Mouse (Mus musculus): Measurements from ENCODE around the gene Anxa11.
"Not testable (repeated sequence)": the region's sequence is repeated elsewhere in the genome, so short reads cannot be mapped to it uniquely, and the experiment has no call there.

Gene Anxa11

DNA sequence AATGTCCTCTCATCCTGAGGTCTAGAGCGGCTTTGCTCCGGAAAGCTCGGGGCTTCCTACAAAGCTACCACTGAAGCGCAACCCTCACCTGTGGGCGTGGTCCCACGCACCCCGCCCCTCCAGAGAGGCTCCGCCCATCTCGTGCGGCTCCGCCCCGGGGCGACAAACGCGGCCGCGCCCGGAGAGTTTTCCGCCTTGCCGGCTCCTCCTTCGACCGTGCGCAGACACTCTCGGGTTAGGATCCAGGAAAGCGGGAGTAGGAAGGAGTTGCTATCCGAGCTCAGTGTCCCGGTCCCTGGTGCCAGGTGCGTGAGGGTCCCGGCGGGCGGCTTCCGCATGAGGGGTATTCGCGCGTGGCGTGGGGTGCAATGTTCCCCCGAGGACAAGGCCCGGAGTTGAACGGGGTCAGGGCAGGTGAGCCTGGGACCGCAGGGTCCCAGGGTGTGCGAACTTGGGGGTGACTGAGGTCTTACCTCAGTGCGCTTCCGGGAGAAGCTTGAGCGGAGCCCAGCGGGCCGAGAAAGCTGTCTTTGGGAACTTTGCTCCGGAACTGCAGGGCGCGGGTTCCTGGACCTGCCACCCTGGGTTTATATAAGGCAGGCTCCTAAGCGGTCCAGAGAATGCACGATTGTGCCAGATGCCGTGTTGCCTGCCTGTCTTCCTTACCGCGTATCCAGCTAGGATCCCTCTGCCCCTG lies at the start of gene Anxa11:
Anxa11 (plus strand) TSS at position 166 of the 697 bp plus-strand sequence.
- peak; percentile 96 for DNase-seq

DNA sequence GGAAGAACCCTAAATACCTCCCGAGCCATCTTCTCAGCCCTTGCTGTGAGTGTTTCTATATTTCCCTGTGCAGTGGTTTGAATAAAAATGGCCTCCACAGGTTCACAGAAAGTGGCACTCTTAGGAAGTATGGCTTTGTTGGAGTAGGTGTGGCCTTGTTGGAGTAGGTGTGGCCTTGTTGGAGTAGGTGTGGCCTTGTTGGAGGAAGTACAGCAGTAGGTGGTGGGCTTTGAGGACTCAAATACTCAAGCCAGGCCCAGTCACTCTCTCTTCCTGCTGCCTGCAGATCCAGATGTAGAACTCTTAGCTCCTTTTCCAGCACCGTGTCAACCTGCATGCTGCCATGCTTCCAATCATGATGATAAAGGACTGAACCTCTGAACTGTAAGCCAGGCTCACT lies 47.6 kb upstream of the Anxa11 start:
- no peak for DNase-seq

DNA sequence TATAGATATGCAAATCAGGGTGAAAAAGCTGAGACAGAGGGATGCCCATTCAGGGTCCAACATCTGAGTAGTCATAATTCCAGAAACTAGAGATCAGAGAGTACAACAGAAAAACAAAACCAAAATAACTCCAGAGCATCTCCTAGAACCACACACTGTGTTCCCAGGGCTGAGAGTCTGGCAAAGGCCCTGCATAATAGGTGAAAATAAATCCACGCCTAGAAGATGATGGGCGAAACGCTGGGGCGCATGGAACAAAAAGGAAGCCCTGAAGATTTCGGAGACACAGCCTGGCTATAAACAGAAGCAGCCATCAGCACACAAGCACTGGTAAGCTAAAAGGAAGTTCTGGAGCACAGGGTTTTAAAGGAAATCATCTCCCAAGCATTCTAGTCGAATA lies 46.9 kb upstream of the Anxa11 start:
- DNase-seq = no peak

DNA sequence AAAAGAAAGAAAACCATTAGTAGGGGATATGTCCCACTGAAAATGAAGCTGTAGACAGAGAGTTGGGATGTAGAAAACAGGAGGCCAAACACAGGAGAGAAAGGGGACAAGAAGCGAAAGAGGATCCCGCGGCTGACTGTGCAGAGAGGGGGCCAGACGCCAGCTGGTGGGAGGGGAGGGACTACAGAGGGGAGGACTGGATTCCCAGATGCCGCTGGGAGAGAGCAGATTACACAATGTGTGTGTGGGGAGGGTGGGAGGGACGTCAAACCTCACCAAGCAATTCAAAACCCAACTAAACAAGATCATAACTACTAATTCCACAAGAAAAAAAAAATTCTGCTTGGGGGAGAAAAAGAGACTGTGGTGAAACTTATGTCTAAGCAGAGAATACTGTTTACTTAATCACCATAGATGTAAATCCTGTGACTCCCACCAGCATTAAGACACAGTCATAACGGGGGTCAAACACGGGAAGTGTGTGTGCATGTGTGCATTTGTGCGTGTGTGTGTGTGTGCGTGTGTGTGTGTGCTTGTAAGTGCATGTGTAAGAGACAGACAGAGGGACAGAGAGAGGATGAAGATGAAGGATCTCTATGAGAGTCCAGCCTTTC lies 46.3 kb upstream of the Anxa11 start:
- DNase-seq = no peak

DNA sequence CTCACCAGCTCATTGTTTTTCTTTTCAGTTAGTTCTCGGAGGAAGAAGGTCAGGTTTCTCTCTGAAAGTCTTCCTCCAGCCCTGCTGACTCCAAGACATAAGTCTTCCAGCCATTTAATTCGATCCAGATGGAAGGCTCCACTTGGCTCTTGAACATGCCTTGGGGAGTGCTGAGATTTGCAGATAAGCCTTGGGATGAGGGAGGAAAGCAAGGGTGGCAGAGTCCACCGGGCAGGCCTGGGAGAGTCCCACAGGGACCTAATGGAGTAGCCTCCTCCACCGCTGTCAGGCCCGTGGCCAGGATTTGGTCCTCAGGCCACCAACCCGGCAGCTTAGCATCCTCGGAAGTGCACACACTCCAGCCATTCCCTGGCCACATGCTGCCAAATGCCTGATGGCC lies 45.3 kb upstream of the Anxa11 start:
- DNase-seq = no peak

DNA sequence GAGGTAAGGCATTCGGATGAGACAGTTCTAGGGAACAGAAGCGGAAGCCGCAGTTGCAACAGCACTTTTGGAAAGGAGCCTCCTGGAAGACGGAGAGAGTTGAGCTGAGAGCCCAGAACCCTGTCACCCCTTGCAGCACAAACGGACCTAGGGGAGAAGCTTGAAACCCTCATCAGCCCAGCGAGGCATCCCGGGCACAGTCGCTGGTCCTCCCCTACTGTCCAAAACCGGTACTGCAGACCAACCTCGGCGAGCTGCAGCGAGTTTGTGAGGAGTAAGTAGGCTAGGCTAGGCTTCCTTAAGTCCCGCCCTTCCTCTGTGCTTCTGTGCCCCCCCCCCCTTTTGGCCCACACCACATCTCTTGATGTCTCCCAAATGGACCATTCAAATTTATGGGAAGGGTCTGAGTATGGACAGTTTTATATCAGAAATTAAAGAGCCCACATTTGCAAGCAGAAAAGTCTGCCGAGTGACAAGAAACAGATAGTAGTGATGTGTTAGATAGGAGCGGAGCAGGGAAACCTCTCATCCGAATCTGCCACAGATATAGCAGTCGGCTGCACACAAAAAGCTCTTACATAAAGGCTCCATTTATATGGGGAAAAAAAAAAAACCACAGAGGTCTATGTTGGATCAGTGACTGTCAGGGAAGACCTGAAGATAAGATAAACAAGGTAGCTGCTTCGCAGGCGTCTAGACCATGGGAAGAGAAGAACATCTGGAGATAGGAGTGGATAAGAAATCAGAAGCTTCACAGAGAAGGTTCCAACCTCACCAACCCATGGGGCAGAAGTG lies 41.6 kb upstream of the Anxa11 start:
- peak; percentile 80 for DNase-seq

DNA sequence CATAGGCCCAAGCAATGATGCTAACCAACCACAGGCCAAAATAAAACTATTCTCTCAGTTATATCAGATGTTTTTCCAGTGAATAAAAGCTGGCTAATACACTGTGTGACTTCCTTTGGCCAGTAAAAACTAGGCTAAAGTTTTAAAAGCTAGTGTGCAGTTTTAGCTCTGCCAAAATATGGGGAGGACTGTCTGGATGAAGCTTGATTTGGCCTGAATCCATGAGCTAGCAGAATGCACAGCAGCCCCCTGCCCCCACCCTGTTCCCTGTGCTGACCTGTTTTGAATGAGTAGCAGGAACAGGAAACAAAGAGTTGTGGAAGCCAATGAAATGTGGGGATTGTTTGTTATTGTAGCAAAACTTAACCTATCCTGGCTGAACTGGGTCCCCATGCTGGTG lies 39.4 kb upstream of the Anxa11 start:
- DNase-seq = no peak

DNA sequence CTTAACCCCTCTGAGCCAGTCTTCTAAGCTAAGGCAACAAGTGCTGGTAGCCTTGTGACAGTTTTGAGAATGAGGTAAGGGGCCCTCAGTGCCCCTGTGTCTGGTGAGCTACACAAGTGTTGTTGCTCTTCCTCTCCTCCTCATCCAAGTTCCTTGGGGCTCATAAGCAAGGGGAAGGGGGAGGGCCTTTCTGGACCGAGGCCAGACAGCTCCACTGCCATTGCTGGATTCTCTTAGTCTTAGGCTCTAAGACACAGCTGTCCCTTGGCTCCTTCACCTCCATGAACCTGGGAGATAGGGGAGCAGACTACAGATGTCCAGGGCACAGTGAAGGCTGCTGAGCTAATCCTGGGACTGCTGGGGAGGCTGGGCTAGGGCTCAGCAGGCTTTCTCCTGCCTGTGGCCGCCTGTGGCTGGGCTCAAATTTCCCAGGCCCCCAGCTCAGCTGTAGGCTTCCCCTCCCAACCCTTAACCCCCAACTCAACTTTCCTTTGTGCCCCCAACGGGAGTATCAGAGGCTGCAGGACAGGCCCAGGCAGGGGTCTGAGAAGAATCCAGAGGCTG lies 38.6 kb upstream of the Anxa11 start:
- no peak for DNase-seq

DNA sequence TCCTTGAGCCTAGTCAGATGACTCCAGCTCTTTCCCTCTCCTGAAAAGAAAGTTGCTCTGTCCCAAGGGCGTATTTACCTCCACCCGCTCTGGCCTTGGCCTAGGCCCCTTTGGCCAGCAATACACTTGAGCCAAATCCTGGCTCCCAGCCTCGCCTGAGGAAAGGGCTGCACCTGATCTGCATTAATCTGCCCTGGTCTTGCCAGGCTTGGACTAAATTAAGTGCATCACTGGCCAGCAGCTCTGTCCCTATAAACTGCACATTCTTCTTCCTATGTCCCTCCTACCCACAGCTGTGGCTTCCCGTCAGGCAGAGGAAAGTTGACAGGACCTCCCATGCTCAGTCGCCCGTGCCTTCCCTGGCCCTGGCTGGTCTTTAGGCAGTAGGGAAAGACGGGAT lies 36.1 kb upstream of the Anxa11 start:
- peak; percentile 15 for DNase-seq

DNA sequence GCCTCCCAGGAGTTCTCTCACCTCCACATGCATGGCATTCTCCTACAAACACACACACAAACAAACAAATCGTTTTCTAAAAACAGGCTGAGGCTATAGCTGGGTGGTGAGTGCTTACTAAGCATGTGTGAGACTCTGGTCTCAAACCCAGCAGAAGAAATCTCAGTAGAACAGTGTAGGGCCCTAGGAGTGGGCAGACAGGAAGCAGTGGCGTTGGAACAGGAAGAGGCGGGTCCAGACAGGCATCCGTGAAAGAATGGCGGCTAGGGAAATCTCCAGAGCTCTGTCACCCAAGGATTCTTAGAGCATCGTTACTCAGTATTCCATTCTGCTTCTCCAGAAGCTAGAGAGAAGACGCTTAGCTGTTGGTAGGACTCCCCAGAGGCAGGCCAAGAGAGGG lies 35.4 kb upstream of the Anxa11 start:
- DNase-seq = no peak

DNA sequence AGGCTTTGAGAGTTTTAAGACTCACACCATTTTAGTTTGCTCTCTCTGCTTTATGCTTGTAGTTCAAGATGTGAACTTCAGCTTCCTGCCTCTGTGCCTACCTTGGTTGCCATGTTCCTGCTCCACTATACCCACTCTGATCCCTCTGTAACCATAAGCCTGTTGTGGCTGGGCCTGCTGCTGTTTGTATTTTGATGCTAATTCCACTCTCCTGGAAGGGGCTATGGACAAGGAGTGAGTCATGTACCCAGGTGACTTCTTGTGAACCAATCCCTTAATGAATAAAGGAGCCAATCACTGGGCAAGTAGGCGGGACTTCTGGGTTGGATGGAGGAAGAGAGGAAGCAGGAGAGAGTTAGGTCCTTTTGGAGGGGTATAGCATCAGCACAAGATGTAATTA lies 30.9 kb upstream of the Anxa11 start:
- not testable (repeated sequence) for DNase-seq

DNA sequence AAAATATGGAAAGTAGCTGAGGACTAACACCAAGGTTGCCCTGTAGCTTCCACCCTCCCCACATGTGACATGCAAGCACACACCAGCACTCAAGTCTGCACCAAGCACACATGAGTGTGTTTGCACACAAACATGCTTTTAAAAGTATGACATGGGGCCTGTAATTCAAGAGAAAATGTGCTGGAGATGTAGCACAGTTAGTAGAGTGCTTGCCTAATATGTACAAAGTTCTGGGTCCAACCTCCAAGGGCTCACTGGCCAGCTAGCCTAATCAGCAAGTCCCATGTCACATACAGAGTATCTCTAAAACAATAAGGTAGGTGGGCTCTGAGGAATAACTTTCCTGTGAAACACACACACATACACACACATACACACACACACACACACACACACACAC lies 27.8 kb upstream of the Anxa11 start:
- no peak for DNase-seq

DNA sequence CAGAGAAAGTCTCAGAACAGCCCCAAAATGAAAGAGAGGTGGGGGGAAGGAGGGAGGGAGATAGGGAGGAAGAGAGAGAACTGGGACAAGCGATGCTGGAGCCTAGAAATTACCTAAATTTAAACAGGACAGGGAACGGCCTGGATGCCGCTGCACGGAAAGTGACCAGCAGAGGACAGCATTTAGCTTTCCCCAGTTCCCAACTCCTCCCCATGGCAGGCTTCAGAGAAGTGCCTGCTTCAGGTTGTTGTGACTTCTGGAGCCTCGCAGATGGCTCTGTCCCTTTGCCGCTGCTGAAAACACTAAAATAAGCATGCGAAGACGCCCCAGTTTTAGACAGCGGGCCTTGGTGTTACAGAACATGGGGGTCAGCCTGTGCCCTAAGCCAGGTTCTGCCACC lies 25.5 kb upstream of the Anxa11 start:
- DNase-seq = peak; percentile 75

DNA sequence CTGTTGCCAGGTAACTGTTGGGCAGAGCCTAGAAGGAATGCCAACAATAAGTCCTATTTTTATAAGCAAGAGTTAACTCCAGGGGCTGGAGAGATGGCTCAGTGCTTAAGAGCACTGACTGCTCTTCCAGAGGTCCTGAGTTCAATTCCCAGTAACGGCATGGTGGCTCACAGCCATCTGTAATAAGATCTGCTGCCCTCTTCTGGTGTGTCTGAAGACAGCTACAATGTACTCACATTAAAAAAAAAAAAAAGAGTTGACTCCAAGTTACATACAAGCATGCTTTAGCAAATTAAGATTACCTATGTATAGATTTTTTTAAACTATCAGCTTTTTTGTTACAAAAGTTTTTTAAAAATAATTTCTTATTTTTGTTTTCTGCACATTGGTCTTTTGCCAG lies 19.4 kb upstream of the Anxa11 start:
- DNase-seq = no peak

DNA sequence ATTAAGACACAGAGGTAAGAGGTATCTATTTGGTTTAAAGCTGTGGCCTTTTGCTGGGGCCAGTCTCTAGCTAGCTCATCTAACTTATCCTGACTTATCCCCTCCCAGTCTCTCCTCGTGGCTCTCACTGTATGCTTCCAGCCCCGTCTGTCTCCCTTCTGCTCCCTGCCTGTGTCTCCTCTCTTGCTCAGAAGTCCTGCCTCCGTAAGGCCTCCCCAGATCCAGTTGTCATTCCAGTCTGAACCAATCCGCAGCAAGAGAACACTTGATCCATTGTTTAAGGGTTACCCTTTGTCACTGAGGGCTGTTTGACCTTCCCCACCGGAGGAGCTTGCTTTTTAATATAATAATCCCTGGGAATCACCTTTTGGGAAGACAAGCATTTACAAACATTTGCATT lies 17.0 kb upstream of the Anxa11 start:
- no peak for DNase-seq

DNA sequence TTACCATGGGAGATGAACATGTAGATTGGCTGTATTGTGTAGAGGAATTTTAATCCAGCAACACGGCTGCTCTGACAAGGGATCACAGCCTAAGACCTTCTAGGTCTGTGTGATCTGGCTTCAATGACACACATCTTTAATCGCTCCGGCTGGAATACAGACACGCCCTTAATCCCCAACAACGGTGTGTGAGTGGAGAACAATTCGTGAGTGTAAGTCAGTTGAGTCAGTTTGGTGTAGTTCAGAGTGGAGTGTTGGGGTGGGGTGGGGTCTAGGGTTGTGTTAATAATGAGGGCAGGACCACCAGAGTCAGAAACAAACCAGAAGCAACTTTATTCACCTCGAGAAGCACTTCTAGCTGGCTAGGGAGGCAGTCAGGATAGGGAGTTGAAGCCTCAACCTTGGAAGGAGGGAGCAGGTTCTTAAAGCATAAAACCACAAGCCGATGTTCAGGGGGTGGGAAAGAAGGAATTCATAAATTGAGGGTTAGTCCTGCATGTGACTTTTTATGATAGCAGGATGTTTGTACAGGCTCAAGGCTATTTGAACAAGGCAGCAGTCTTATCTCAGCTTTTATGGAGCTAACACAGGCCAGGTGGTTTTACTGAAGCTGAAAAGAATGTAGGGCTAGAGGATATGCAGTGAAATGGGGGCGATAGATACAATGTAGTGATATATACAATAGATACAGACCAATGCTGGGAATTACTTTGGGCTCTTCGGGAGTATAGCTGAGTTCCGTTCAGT lies 15.9 kb upstream of the Anxa11 start:
- no peak for DNase-seq

DNA sequence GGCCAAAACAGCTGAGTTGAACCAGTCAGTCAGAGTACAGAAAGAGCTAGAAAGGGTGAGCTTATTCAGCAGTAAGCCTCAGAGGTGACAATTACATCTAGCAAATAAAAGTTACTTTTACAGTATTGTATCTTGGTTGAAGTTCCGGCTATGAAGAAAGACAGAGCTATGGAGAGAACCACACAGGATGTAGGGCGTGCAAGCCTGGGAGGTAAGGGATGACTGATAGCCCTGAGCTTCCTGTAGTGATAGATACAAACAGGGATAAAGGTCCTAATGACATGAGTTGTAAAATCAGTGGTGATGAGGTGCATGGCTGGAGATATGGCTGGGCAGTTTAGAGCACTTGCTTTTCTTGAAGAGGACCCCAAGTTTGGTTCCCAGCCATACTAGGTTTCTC lies 15.1 kb upstream of the Anxa11 start:
- no peak for DNase-seq

DNA sequence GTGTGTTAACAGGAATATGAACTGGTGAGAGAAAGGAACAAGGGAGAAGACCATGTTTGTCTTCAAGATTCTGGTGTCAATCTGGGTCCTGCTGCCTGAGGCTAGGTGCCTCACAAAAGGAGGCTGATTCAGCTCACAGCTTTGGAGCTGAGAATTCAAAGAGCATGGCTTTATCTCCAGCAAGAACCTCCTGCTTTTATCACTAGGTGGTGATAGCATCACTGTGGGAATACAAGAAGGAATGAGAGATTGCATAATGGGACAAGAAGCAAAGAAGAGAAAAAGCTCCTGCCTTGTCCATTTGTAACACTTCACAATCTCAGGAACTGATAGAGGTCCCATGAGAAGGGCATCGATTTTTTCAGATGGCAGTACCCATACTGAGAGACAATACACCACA lies 10.6 kb upstream of the Anxa11 start:
- no peak for DNase-seq

DNA sequence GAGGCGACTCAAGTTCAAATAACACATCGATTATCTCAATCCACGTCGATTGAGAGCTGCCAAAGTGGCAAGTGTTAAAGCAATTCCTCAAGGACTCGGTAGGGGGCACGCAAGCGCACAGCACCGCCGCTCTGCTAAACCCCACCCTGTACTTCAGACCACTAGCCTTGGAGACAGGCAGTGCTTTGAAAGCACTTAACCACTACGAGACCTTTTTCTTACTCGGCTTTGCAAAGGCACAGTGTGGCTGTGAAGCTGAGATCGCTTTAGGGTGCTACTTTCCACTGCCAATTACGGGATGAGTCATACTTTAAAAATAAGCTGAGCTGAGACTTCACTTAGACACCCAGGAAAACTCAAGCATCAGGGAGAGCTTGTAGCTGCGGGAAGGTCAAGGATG lies 9.7 kb upstream of the Anxa11 start:
- DNase-seq = peak; percentile 74

DNA sequence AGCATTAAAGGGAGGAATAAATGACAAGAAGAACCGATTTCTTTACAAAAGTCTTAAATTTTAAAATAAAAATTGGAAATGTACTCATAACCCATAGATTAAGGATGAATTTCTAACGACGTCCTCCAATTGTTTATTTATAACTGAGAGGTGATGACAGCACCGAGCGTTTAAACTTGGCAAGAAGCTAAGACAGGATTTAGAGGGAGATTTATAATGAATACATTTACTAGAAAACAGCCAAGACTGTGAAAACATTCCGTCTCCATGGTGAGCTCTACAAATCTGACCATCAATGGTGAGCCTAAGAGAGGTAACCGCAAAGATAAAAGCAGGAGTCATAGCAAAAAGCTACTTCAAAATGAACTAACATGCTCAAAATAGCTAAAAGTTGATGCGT lies 3.5 kb upstream of the Anxa11 start:
- DNase-seq = no peak

DNA sequence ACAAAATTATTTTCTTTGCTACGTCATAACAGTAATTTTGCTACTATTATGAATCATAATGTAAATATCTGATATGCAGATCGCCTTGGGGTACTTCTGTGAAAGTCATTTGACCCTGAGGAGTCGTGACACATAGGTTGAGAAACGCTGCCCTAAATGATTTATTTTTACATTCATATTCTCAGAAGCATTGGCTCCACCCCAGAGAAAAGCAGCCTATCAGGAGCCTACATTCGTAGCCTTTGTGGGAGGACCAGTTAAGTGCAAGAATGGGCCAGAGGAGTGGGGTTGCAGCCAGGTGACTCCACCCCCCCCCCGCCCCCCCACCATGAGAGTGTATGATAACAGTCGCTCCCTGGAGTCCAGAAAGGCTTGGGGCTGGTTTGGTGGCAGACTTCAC lies 2.2 kb upstream of the Anxa11 start:
- DNase-seq = no peak

DNA sequence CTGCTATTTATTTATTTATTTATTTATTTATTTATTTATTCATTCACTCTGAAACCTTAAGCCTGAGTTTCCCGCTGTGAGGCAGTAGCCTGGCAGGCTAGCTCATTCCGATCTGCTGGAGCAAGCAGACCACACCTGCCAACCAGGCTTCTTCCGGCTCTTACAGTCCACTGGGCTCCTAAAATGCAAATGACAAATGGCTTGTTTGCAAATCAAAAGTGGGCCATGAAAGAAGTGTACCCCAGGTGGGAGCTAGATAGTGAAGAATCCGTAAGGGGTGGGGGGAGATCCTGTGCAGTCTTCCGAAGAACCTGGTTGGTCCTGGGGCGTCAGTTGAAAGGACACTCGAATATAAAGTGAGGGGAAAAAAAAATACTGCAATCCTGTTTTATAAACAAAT lies 995 bp upstream of the Anxa11 start:
- DNase-seq = no peak

DNA sequence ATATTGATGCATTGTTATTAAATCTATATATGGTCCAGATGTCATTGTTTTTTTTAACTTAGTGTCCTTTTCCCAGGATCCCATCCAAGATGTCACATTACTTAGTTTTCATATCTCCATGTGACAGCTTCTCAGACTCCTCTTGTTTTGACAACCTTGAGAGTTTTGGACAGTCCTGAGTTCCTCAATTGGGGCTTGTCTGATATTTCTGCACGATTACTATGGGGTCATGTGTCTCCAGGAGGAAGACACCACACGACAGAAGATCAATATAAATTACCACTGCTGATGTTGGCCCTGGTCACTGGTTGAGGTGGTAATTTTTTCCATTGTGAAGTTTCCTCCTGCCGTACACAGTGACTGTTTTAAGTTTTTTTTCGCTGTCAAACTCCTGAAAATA lies 377 bp upstream of the Anxa11 start:
- no peak for DNase-seq

Measured in kidney, adult 18-20 months (tissue).